Mouse (Mus musculus): Measurements from ENCODE around the gene Zbed4. TPM values are rescaled to one million over a fixed set of nuclear protein-coding genes. Genes with fewer than 3 reads are reported as not detected.

Gene Zbed4
- polyA plus RNA-seq, 1 experiment from 2014 or later = 13.4 TPM

DNA sequence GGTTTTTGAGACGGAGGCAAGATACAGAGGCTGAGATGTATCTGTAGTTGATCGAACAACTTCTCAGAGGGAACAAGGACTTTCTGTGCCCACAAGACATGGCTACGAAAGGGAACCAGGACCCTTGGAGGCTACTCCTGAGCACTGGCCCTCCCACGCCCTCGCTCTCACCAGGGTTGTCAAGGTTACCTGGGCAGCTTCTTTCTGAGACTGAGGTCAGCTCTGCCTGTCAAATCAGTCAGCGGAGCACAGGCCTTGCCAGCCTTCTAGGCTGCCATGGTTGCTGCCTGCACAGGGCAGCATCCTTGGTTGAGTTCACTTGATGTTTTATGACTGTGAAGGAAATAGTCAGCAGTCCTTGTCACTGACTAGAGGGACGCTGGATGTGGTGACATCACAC is 71.1 kb downstream of the Zbed4 start:
- ATAC-seq (ENCODE audit: insufficient number of reproducible peaks, insufficient read depth, low FRiP score, low read depth) = no peak
- WGBS = 91% methylated on average over 7 of the region's 7 CpGs
- peaks cover 61% of the 10 kb centered on the region for H3K36me3 ChIP-seq (ENCODE audit: control insufficient read depth, insufficient read depth, low read length)

DNA sequence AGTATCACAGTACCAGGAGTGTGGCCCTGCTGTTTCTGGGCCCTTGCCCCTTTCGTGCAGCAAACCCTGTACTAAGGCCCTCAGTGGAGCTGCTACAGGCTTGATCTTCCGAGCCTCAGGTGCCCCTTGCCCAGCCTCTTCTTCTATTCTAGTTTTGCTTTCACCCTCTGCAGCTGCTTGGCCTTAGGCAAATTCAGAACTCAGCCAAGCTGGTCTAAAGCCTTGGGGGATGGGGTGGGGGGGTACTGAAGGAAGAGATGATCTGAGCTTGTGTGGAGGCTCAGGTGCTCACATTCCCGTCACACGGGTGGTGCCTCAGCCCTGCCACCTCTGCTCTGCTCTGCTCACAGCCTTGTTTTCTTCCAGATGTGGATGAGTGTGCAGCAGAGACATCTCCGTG is 71.9 kb downstream of the Zbed4 start:
- H3K27ac ChIP-seq (replicated peaks in 1 of 2; ENCODE audit: control insufficient read depth in 1 of 2, insufficient read depth in 1 of 2, low read depth in 2 of 2, low read length in 2 of 2) = no peak overlapping the region

More for the DNA sequence above, 71.1 kb downstream of the Zbed4 start:
- no peaks in the 10 kb centered on the region for H3K27me3 ChIP-seq (ENCODE audit: control insufficient read depth, insufficient read depth, low read length)
- no peak overlapping the region for H3K4me3 ChIP-seq (ENCODE audit: control insufficient read depth in 1 of 2, insufficient read depth in 1 of 2, low read depth in 1 of 2, low read length in 2 of 2)
- H3K4me2 ChIP-seq (ENCODE audit: low read length) = no peak overlapping the region
- H3K4me1 ChIP-seq (ENCODE audit: control insufficient read depth in 2 of 2, insufficient read depth in 2 of 2, low read length in 2 of 2) = peaks cover 8 to 17% of the 10 kb centered on the region in 2 experiments
- H3K9me3 ChIP-seq (ENCODE audit: control insufficient read depth, low read length) = no peaks in the 10 kb centered on the region
- no peak overlapping the region for H3K27ac ChIP-seq (replicated peaks in 1 of 2; ENCODE audit: control insufficient read depth in 1 of 2, insufficient read depth in 1 of 2, low read depth in 2 of 2, low read length in 2 of 2)
- no peak overlapping the region for H3K9ac ChIP-seq (ENCODE audit: low read length)

DNA sequence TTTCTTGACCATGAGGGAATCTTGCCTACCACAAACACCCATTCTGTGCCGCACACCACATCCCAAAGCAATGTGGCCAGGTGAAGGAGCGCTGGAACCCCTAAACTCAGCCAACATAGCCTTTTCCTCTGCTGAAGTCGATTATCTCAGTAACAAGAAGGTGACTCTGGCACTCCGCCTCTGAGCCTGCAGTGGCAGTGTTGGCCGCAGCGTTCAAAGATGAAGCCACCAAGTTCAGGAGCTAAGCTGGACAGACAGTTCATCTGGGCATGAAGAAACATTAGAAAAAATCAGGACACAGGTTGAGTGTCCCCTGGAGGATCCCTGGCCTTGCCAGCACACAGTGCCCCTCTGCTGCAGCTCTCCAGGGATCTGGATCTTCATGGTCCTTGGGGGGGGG is 76.0 kb downstream of the Zbed4 start:
- H3K27me3 ChIP-seq (ENCODE audit: control insufficient read depth, insufficient read depth, low read length) = no peaks in the 10 kb centered on the region
- H3K9me3 ChIP-seq (ENCODE audit: control insufficient read depth, low read length) = no peaks in the 10 kb centered on the region
- H3K4me2 ChIP-seq (ENCODE audit: low read length) = no peak overlapping the region
- no peak for ATAC-seq (ENCODE audit: insufficient number of reproducible peaks, insufficient read depth, low FRiP score, low read depth)
- H3K9ac ChIP-seq (ENCODE audit: low read length) = no peak overlapping the region
- no peak overlapping the region for H3K4me3 ChIP-seq (ENCODE audit: control insufficient read depth in 1 of 2, insufficient read depth in 1 of 2, low read depth in 1 of 2, low read length in 2 of 2)
- H3K36me3 ChIP-seq (ENCODE audit: control insufficient read depth, insufficient read depth, low read length) = peaks cover 47% of the 10 kb centered on the region
- peaks cover 29 to 38% of the 10 kb centered on the region in 2 experiments for H3K4me1 ChIP-seq (ENCODE audit: control insufficient read depth in 2 of 2, insufficient read depth in 2 of 2, low read length in 2 of 2)
- no peak overlapping the region for H3K27ac ChIP-seq (replicated peaks in 1 of 2; ENCODE audit: control insufficient read depth in 1 of 2, insufficient read depth in 1 of 2, low read depth in 2 of 2, low read length in 2 of 2)
- 83% methylated on average over 6 of the region's 6 CpGs for WGBS

More for the DNA sequence above, 71.9 kb downstream of the Zbed4 start:
- Histone ChIP-seq H3K4me1 (ENCODE audit: control insufficient read depth in 2 of 2, insufficient read depth in 2 of 2, low read length in 2 of 2) (peaks cover 7 to 16% of the 10 kb centered on the region in 2 experiments), H3K9ac (ENCODE audit: low read length) (no peak overlapping the region), H3K4me3 (ENCODE audit: control insufficient read depth in 1 of 2, insufficient read depth in 1 of 2, low read depth in 1 of 2, low read length in 2 of 2) (no peak overlapping the region), H3K9me3 (ENCODE audit: control insufficient read depth, low read length) (no peaks in the 10 kb centered on the region), H3K27me3 (ENCODE audit: control insufficient read depth, insufficient read depth, low read length) (no peaks in the 10 kb centered on the region), H3K36me3 (ENCODE audit: control insufficient read depth, insufficient read depth, low read length) (peaks cover 61% of the 10 kb centered on the region), H3K4me2 (ENCODE audit: low read length) (no peak overlapping the region)
- WGBS = 94% methylated on average over 5 of the region's 5 CpGs
- ATAC-seq (ENCODE audit: insufficient number of reproducible peaks, insufficient read depth, low FRiP score, low read depth) = no peak

DNA sequence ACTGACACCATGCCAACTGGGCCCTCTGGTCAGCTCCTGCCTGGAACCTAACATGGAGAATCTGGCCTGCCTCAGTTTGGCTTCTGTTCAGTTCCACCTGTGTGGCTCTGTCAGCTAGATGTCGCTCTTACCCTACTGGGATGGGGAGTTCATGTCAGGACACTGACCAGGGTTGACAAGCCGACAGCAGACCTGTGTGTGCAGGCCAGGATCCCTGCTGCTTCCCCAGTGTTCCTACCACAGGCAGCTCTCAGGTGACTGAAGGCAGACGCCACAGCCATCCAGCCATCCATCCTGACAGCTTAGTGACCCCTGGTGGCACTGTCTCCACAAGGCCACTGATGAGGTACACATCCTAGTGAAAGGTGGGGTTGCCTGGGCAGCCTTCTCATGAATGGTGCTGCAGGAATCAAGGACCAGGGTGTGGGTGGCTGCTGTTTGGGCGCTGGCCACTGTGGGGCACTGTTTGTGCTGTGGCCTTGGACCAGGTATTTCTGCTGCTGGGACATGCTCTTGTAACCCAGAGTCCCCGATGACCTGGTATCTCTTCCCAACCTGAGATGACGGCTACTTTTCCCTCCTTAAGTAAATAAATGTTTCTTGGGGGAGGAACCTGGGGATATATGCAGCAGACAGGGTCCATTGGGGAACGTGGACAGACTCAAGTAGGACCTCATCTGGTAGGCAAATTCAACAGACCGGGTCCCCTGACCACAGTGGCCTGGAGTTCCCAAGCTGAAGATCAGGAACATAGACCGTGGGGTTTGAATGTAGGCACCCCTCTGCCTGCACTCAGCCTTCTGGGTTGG is 76.7 kb downstream of the Zbed4 start:
- no peak overlapping the region for H3K4me3 ChIP-seq (ENCODE audit: control insufficient read depth in 1 of 2, insufficient read depth in 1 of 2, low read depth in 1 of 2, low read length in 2 of 2)
- 17% methylated on average over 9 of the region's 9 CpGs for WGBS
- H3K27me3 ChIP-seq (ENCODE audit: control insufficient read depth, insufficient read depth, low read length) = no peaks in the 10 kb centered on the region
- peaks cover 39% of the 10 kb centered on the region for H3K36me3 ChIP-seq (ENCODE audit: control insufficient read depth, insufficient read depth, low read length)
- H3K4me1 ChIP-seq (ENCODE audit: control insufficient read depth in 2 of 2, insufficient read depth in 2 of 2, low read length in 2 of 2) = peaks cover 30 to 44% of the 10 kb centered on the region in 2 experiments
- no peak overlapping the region for H3K4me2 ChIP-seq (ENCODE audit: low read length)
- no peak overlapping the region for H3K27ac ChIP-seq (replicated peaks in 1 of 2; ENCODE audit: control insufficient read depth in 1 of 2, insufficient read depth in 1 of 2, low read depth in 2 of 2, low read length in 2 of 2)
- no peaks in the 10 kb centered on the region for H3K9me3 ChIP-seq (ENCODE audit: control insufficient read depth, low read length)
- 0 out of 2 replicates have a peak, but pooled peaks have one; percentile 10 for ATAC-seq (ENCODE audit: insufficient number of reproducible peaks, insufficient read depth, low FRiP score, low read depth)
- no peak overlapping the region for H3K9ac ChIP-seq (ENCODE audit: low read length)

DNA sequence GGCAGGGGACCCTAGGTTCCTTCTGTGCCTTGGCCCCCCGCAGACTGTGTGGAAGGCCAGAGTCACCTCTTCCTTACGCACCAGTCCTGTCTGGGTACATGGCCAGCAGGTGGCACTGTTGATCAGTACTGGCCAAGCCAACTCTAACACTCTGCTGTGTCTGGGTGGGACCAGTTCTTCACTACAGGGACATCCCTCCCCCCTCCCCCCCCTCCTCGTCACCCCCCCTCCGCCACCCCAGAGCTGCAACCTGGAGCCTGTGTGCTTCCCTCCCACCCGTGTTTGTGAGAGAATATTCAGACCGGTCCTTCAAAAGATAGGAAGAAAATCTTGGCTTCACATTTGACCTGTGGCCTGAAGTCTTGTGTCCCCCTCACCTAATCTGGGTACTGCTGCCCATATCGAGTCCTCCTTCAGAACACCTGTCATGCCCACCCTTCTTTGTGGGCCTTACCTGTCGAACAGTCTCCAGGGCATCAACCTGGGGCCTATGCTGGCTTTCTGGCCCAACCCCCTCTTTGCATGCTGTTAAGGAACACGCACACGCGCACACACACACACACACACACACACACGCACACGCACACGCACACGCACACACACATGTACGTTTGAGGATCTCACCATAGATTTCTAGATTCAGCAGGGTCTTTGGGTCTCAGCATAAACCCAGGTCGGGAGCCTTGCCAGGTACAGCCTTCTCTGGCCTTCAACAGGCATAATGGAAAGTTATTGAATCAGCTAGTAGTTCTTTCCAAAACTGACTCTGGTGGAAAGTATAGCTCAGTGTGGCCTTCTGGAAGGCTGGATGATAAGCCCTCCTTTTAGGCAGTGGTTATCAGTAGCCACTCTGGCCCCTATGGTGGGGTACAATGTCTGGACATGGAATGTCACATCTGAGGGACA is 77.6 kb downstream of the Zbed4 start:
- H3K9me3 ChIP-seq (ENCODE audit: control insufficient read depth, low read length) = no peaks in the 10 kb centered on the region
- ATAC-seq (ENCODE audit: insufficient number of reproducible peaks, insufficient read depth, low FRiP score, low read depth) = peak; percentile 64
- no peak overlapping the region for H3K4me3 ChIP-seq (ENCODE audit: control insufficient read depth in 1 of 2, insufficient read depth in 1 of 2, low read depth in 1 of 2, low read length in 2 of 2)
- H3K27me3 ChIP-seq (ENCODE audit: control insufficient read depth, insufficient read depth, low read length) = no peaks in the 10 kb centered on the region
- H3K9ac ChIP-seq (ENCODE audit: low read length) = no peak overlapping the region
- H3K4me1 ChIP-seq (ENCODE audit: control insufficient read depth in 2 of 2, insufficient read depth in 2 of 2, low read length in 2 of 2) = peaks cover 30 to 44% of the 10 kb centered on the region in 2 experiments
- 48% methylated on average over 17 of the region's 17 CpGs for WGBS
- peak overlapping the region in 1 of 2 experiments; percentile 33; a peak in 1 of 4 replicates for H3K27ac ChIP-seq (replicated peaks in 1 of 2; ENCODE audit: control insufficient read depth in 1 of 2, insufficient read depth in 1 of 2, low read depth in 2 of 2, low read length in 2 of 2)
- H3K4me2 ChIP-seq (ENCODE audit: low read length) = no peak overlapping the region
- H3K36me3 ChIP-seq (ENCODE audit: control insufficient read depth, insufficient read depth, low read length) = peaks cover 31% of the 10 kb centered on the region

DNA sequence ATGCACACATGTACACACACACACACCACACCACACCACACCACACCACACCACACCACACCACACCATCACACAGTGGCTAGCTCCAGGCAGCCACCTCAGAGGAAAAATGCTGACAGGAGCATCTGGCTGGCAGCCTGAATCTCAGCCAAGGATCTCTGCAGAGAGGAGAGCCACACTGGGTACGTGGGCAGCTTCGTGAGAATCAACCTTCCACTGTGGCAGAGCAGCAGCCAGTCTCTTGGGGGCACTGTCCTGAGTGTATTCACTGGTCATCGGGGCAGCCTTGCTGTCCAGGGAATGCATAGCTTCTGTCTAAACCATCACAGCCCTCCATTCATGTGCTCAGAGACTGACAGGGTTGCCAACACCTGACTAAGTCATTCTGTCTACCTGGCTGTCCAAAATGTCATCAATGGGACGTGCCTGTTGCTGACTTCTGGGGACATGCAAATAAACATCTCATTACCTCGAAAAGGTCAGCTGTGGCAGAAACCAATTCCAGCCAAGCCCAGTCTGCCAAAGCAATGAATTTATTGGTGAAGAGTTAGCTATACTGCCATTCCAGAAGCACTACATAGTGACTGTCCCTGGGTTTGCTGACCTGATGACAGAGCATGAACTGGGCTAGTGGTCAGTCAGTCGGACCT is 78.5 kb downstream of the Zbed4 start:
- WGBS = 63% methylated on average over 6 of the region's 6 CpGs
- H3K27ac ChIP-seq (replicated peaks in 1 of 2; ENCODE audit: control insufficient read depth in 1 of 2, insufficient read depth in 1 of 2, low read depth in 2 of 2, low read length in 2 of 2) = peak overlapping the region in 1 of 2 experiments; percentile 33; a peak in 1 of 4 replicates

DNA sequence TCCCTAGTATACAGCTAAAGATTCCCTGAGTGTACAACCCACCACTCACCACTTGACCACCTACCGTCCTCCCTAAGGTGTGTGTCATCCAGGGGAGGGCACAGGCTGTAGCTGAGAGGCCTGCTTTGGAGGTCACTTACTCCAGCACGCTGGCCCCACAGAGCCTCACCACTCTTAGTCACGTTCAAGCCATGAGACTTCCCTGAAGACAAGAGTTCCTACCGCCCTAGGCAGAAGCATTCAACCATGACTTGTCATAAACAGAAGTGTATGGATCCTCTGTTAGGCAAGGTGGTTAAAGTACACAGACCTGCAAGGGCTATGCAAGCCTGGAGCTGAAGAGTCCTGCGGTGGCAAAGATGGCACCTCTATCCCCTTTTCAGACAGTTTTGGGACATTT is 79.2 kb downstream of the Zbed4 start:
- WGBS = 82% methylated on average over 5 of the region's 5 CpGs
- ATAC-seq (ENCODE audit: insufficient number of reproducible peaks, insufficient read depth, low FRiP score, low read depth) = no peak
- H3K9me3 ChIP-seq (ENCODE audit: control insufficient read depth, low read length) = no peaks in the 10 kb centered on the region
- no peak overlapping the region for H3K4me2 ChIP-seq (ENCODE audit: low read length)
- no peak overlapping the region for H3K9ac ChIP-seq (ENCODE audit: low read length)
- H3K27ac ChIP-seq (replicated peaks in 1 of 2; ENCODE audit: control insufficient read depth in 1 of 2, insufficient read depth in 1 of 2, low read depth in 2 of 2, low read length in 2 of 2) = no peak overlapping the region; a peak in 1 of 4 replicates
- H3K4me1 ChIP-seq (ENCODE audit: control insufficient read depth in 2 of 2, insufficient read depth in 2 of 2, low read length in 2 of 2) = peaks cover 30 to 44% of the 10 kb centered on the region in 2 experiments
- H3K27me3 ChIP-seq (ENCODE audit: control insufficient read depth, insufficient read depth, low read length) = no peaks in the 10 kb centered on the region
- H3K36me3 ChIP-seq (ENCODE audit: control insufficient read depth, insufficient read depth, low read length) = peaks cover 14% of the 10 kb centered on the region
- no peak overlapping the region for H3K4me3 ChIP-seq (ENCODE audit: control insufficient read depth in 1 of 2, insufficient read depth in 1 of 2, low read depth in 1 of 2, low read length in 2 of 2)

More for the DNA sequence above, 78.5 kb downstream of the Zbed4 start:
- no peaks in the 10 kb centered on the region for H3K27me3 ChIP-seq (ENCODE audit: control insufficient read depth, insufficient read depth, low read length)
- H3K4me1 ChIP-seq (ENCODE audit: control insufficient read depth in 2 of 2, insufficient read depth in 2 of 2, low read length in 2 of 2) = peaks cover 30 to 44% of the 10 kb centered on the region in 2 experiments
- no peak for ATAC-seq (ENCODE audit: insufficient number of reproducible peaks, insufficient read depth, low FRiP score, low read depth)
- H3K4me3 ChIP-seq (ENCODE audit: control insufficient read depth in 1 of 2, insufficient read depth in 1 of 2, low read depth in 1 of 2, low read length in 2 of 2) = no peak overlapping the region
- no peaks in the 10 kb centered on the region for H3K9me3 ChIP-seq (ENCODE audit: control insufficient read depth, low read length)
- H3K36me3 ChIP-seq (ENCODE audit: control insufficient read depth, insufficient read depth, low read length) = peaks cover 22% of the 10 kb centered on the region
- H3K4me2 ChIP-seq (ENCODE audit: low read length) = no peak overlapping the region
- H3K9ac ChIP-seq (ENCODE audit: low read length) = peak overlapping the region; percentile 38; the same call in 1 of the 2 replicates
